Mouse (Mus musculus) thymus, postnatal 4 days (tissue): ENCODE measurements around the gene Sfta2.

Experiments used
- DNase-seq: peaks from one replicate; pipeline ENCODE4 v3.0.0; 2021

The Sfta2 gene

DNA sequence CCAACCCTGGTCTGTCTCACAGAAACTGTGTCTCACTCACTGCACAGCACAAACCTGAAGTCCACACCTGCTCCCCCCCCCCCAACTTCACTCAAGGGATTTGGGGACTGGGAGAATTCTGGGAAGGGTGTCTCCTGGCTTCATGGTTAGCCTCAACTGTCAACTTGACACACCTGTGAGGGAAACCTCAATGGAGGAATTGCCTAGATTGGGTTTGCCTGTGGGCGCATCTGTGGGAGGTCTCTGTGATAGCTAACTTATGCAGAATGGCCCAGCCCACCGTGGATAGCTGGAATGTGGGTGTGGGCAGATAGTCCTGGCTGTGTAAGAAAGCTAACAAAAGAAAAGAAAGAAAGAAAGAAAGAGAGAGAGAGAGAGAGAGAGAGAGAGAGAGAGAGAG, at the start of gene Sfta2:
TSS of gene Sfta2 (plus strand) at position 301 of the 400 bp plus-strand sequence.
- no peak for DNase-seq

- DNase-seq: no peak
These were observed 49.4 kb upstream of the Sfta2 start, which contains the start of gene Cdsn for GRCm38 (mm10) chr17:35551881-35552414. Gene Cdsn, plus strand, starts transcription at chr17:35552128.

GRCm38 (mm10) chr17:35554321-35554720, 47.0 kb upstream of the Sfta2 start:
- no peak for DNase-seq

- no peak for DNase-seq
These were observed 46.5 kb upstream of the Sfta2 start for GRCm38 (mm10) chr17:35554761-35555397.

GRCm38 (mm10) chr17:35556186-35556765, 45.1 kb upstream of the Sfta2 start:
- no peak for DNase-seq

- DNase-seq: peak; percentile 78
These were observed 44.5 kb upstream of the Sfta2 start for GRCm38 (mm10) chr17:35556812-35557211.

GRCm38 (mm10) chr17:35557351-35557750, 44.0 kb upstream of the Sfta2 start:
- no peak for DNase-seq

DNA sequence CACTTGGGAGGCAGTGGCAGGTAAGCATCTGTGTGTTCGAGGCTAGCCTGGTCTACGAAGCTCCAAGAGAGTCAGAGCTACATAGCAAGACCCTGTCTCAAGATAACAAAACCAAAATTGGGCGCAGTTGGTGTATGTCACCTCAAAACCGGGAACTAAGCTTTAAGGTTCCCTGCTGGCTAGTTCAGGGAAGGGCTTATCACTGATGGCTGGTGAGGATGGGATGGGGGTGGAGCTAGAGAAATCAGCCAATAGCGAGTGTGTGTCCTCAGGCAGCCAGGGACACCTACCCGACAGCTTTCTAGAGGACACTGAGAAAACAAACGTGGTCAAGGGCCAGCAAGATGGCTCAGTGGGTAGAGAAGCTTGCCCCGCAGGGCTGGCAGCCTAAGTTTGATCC, 43.1 kb upstream of the Sfta2 start:
- DNase-seq: no peak

DNA sequence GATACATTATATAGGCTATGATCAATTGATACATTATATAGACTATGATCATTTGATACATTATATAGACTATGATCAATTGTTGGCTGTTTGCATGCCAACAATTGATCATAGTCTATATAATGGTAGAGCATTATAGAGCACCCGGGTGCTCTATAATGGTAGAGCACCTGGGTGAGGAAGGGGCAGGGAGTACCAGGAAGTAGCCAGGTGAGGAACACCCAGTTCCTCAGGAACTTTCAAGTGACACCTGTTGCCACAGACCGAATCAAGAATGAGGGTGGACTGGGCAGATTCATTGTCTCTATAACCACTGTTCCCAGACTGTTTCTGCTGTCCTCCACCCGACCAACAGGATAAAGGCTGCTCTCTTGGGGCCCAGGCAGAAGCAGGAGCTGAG, 34.2 kb upstream of the Sfta2 start, which contains the start of gene 2300002M23Rik:
TSS of gene 2300002M23Rik (plus strand) at position 301 of the 400 bp plus-strand sequence.
- no peak for DNase-seq

DNA sequence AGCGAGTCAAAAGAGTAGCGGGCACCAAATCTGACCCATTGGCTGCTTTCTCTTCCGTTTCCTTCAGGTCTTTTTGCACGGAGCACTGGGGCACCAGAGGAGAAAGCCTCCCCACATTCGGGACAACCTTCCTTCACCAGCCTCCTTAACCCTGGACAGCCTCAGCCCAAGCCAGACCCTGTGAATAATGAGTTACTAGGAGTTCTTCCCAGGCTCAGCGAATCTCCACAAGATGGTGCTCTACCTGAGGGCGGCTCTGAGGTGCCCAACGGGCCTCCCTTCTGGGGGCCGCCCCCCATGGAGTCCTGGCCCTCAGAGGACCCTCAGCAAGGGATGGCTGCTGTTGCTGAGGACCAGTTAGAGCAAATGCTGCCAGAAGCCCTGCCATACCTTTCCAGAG, 33.6 kb upstream of the Sfta2 start:
- DNase-seq: no peak

- DNase-seq: peak; percentile 47
These were observed 32.0 kb upstream of the Sfta2 start for GRCm38 (mm10) chr17:35569091-35569944.

DNA sequence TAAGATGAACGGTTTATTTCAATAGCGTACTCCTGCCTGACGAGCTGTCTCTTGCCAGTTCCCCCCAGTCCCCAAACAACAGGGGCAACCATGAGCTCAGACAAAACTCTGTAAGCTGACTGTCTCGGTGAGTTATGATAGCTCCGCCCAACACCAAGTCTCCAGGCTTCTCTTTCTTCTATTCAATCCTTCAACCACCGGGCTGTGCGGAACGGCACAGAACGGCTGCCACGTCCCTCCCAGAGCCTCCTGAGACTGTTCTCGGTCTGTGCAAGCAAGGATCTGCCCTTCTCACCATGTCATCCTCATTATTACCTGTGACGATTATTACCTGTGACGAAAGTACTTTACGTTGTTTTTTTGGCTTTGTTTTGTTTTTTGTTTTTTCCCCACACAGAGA, 30.5 kb upstream of the Sfta2 start:
- DNase-seq: no peak

DNA sequence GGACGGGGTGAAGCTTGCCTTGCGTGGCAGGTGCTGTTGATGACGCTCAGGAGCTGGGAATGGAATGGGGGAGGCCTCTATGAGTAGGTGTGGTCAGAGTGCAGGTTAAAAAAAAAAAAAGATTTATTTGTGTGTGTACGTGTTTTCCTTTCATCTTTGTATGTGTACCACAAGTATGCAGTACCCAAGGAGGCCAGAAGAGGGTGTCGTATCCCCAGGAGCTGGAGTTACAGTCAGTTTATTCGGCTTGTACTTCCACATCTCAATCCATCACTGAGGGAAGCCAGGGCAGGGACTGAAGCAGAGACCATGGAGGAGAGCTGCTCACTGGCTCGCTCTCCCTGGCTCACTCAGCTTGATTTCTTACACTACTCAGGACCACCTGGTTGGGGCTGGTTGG, 29.9 kb upstream of the Sfta2 start:
- DNase-seq: no peak

DNA sequence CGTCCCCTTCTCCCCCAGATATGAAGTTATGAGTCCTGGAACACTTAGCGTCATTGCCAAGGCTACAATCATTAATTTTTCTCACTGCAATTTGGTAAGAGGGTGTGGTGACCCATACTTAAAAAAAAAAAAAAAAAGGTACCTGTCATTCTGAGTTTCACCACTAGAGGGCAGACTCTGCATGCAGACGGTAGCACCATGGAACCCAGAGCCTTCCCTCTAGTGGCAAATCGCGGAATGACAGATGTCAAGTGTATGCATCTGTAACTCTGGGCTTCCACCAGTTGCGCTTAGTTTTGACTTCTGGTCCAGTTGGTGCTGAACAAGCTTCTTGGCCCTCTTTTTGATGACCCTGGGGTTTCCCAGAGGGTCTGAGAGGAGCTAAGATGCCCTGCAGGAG, 23.1 kb upstream of the Sfta2 start:
- peak; percentile 93 for DNase-seq

- peak; percentile 74 for DNase-seq
These were observed 18.4 kb upstream of the Sfta2 start for GRCm38 (mm10) chr17:35582900-35583299.

GRCm38 (mm10) chr17:35584330-35584937, 16.9 kb upstream of the Sfta2 start:
- peak; percentile 92 for DNase-seq

DNA sequence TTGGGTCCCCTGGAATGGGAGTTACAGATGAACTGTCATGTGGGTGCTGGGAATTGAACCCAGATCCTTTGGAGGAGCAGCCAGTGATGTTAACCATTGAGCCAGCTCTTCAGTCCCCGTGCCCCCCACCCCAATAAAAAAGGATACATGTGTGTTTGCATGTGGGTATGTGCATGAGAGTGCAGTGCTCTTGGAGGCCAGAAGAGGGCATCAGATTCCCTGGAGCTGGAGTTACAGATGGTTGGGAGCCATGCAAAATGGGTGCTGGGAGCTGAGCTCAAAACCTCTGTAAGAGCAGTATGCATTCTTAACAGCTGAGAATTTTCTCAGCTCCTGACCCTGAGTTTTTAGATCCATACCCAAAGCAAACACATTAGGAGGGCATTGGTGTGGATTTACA, 14.1 kb upstream of the Sfta2 start:
- no peak for DNase-seq

DNA sequence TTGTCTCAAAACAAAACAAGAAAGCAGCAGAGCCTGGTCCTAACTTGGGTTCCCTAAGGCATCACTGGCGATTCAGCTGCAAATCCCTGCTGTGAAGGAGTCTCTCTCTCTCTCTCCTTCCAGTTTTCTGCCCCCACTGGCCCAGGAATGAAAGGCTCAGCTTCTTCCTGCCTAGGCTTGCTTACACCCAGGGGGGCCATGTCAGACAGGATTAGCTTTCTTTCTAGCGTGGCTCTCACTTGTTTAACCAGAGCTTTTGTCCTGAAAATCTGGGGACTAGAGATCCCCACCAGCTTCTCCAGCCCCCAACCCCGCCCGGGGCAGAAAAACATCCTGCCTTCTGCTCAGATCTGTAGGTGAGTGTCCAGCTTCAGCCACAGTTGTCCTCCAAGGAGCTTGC, 13.0 kb upstream of the Sfta2 start:
- no peak for DNase-seq

DNA sequence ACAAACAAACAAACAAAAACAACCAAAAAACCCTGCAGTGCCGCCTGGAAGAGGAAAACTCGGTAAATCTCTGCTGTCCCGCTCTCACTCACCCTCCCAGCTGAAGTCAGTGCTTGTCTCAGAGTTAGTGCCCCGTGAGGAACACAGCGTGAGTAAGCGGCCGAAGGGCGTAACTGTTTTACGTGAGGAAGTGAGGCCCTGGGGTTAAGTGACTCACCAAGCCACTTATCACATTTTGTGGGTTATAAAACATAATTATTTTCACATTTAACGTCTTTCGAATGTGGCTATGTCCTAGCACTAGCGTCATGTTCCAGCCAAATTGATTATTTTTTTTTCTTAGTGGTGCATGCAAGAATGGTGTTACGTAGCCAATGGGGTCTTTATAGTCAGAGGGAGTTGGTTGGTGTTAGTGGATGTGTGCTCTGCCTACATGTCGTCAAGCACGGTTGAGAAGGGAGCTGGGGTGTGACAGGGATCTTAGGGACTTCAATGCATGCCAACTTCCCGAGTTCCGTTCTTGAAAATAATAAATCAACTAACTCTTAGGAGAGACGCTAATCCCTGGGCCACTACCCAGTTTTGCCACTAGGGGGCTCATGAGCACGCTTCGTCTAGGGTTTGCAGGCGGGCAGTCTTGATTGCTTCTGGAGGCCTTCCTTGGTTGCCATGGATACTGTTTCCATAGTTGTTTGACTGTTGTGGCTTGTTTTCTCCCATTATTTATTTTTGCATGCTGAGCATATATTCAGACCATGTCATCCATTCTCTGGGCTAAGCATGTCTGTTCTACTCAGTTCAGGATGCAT, 10.7 kb upstream of the Sfta2 start:
- peak; percentile 85 for DNase-seq

DNA sequence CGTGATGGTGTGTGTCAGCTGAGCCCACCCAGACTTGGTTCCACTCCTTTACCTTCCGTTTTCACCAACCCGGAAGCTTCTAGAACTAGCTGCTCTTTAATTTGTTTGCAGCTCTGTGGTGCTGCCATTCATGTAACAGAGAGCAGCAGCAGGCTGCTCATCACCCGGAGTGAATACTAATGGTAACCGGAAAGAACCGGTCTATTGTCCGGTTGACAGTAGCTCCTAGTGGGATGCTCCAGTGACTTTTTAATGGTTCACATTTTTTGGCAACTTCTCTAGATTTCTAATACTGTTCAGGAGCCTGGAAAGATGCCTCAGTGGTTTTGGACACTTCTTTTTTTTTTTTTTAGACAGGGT, 10.2 kb upstream of the Sfta2 start:
- DNase-seq: no peak

GRCm38 (mm10) chr17:35591731-35592130, 9.6 kb upstream of the Sfta2 start:
- DNase-seq: no peak

DNA sequence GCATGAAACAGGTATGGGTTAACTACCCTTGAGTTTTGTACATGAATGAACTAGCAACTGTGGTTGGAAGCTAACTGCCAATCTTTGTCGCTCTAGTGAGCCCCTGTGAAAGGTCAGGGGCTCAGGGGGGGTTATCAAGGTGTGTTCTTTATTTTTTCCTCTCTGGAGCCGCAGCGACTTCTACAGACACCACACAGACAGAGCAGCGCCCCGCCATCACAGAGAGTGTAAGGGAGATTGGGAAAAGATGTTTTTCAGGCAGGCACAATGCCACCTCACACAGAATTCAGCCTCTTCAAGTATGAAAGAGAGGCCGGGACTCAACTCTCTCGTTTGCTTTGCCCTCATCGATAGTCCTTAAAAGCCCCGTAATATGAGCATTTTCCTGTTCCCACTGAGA, 9.2 kb upstream of the Sfta2 start:
- DNase-seq: no peak
